Mouse (Mus musculus): ENCODE measurements around the gene Emx2.

Emx2 gene

GRCm38 (mm10) chr19:59457951-59458742 is at the start of gene Emx2:
Gene Emx2, plus strand, starts transcription at chr19:59458372.
- DNase-seq (ENCODE audit: low spot score), result peak; percentile 82

GRCm38 (mm10) chr19:59414128-59414527 is 44.0 kb upstream of the Emx2 start:
- no peak for DNase-seq (ENCODE audit: low spot score)

- DNase-seq (ENCODE audit: low spot score), result peak; percentile 93
These were observed 40.1 kb upstream of the Emx2 start for GRCm38 (mm10) chr19:59418024-59418423.

DNA sequence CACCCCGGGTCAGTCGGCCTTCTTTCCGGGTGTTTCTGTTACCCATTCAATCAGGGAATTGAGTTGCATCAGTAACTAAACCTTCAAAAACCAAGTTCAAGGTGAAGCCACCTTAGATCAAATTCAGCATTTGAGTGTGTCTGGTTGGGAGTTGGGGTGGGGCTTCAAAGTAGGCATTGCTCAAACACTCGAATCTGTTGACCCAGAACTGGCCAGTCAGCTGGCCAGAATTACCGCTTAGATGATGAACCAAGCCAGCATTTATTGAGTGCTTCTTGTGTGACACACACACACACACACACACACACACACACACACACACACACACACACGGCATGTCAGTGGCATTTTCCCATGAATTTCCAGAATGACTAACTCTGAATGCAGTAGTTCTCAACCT is 39.5 kb upstream of the Emx2 start:
- DNase-seq (ENCODE audit: low spot score), result no peak

DNA sequence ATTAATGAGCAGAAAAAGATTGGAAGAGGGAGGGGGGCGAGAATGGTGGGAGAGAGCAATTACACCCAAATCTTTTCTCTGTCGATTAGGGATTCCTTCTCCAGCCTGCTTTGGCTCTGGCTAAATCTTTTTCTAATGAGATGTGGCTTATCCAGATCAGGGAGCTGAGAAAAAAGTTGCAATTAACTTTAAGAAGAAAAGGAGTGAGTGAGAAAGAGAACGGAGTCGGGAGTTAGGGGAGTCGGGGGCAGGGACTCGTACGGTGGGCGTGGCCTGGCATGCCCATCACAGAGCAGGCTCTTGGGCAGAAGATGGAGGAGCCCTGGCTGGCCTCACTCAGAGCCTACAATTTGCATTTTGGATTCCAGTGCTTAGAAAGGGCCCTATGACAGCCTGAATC is 35.8 kb upstream of the Emx2 start:
- no peak for DNase-seq (ENCODE audit: low spot score)

GRCm38 (mm10) chr19:59423685-59424084 is 34.5 kb upstream of the Emx2 start:
- no peak for DNase-seq (ENCODE audit: low spot score)

- DNase-seq (ENCODE audit: low spot score), result no peak
These were observed 33.2 kb upstream of the Emx2 start for GRCm38 (mm10) chr19:59424975-59425374.

DNA sequence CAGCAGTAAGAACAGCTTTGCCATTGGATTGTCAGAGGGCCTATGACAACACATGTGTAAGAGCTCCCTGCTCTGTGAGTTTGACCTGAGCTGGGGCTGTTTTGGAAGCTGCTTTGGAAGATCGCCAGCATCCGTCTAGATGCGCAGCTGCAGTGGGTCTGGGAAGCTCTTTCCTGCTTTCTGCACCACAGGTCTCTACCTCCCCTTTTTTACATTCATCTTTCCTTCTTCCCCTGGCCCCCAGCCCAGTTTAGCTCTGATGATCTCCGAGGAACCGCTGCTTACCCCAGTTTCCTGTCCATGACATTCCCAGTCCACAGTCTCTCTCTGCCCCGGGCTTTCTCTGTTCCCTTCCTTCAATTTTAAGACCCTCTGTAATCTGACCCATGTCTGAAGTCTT is 25.9 kb upstream of the Emx2 start:
- no peak for DNase-seq (ENCODE audit: low spot score)

DNA sequence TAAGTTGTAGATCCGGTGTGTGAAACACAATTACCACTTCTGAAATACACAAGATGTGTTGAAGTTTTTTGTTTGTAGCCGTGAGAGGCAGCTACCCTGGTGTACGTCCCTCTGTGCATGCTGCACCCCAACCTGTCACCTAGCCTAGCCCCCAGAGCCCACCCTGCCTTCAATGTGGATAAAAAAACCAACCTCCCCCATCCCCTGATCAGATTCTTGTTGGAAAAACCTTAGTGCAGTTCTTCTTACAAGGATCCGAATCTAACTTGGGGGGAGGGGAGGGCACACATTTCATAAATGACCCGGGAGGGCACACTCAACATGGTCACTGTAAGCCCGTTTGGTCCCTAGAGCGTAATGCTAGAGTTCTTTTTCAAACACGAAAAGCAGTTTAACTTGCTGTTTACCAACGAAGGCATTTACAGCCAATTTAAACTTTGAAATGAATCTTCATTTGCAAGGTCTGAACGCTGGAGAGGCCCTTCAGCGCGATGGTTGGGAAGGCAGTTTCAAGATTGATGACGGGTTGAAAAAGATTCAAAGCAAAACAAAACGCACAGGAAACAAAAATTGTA is 7.5 kb upstream of the Emx2 start:
- DNase-seq (ENCODE audit: low spot score), result no peak

DNA sequence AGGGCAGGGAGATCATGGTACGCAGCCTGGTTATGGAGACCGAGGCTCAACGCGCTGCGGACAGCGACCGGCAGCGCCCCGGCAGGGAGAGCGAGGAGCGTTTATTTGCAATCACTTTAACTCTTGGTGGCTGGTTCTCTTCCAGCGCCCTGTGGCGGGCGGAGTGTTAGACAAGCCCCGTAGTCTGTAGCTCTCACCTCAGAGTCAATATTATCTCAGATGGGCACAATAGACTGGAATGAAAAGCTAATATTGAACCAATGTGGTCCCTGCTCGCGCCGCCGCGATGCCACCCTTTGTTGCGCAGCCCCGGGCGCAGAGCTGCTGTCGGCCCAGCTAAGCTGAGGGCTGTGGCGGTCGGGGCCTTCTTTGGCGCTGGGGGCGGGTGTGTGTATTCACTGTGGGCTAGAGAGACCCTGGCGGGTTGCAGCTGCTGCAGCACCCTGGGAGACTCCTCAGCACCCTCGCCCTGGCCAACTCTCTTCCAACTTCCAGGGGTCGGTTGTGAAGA is 6.7 kb upstream of the Emx2 start:
- DNase-seq (ENCODE audit: low spot score), result no peak

GRCm38 (mm10) chr19:59452321-59452720 is 5.9 kb upstream of the Emx2 start:
- no peak for DNase-seq (ENCODE audit: low spot score)

DNA sequence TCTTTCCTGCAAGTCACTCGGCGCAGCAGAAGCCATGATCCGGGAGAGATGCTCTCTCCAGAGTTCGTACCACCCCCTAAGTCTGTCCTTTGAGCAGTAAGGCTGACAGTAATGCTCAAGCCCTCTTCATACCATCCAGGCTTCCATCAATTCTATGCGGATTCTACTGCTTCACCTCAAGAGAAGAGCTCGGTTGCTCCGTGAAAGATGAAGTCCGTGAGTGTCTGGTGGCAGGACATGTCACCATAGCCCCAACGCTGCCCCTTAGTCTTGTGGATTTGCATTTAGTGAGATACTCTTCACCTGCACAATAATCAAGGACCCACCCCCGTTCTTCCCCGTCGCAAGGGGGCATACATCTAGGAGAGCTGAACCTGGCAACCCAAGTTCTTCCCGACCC is 4.6 kb upstream of the Emx2 start:
- DNase-seq (ENCODE audit: low spot score), result no peak

DNA sequence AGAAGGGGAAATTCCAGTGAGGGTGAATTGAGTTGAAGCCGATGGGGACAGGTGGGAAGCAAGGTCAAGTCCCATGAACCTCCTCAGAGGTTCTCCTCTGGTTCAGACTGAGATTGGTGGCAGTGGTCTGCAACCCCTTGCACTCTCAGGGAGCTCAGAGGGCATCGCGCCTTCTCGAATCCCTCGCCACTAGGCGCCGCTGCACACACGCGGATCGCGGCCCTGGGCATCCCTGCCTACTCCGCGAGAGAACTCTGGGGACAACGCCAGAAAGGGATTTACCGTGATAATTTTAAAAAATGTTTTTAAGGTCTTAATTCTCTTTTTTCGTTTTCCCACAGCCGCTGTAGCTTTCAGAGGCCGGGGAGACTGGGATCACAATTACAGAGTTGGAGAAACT is 4.0 kb upstream of the Emx2 start:
- DNase-seq (ENCODE audit: low spot score), result peak; percentile 76

DNA sequence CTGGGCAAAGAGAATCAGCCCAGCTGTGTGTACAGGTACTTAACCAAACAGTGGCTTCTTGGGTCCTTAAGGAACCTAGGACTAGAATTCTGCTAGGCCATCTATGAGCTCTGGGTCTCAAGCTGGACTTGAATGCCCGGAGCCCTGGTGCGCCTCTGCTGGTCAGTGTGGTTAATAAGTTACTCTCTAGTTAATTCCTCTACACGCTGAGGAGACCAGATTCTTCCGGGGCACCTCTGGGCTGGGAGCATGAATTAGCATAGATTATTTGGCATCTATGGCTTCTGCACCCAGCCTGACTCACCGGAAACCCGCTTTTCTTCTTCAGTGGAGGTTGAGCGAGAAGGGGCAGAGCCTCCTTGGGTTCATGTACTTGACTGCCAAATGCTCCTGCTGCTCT is 2.5 kb upstream of the Emx2 start:
- DNase-seq (ENCODE audit: low spot score), result no peak

DNA sequence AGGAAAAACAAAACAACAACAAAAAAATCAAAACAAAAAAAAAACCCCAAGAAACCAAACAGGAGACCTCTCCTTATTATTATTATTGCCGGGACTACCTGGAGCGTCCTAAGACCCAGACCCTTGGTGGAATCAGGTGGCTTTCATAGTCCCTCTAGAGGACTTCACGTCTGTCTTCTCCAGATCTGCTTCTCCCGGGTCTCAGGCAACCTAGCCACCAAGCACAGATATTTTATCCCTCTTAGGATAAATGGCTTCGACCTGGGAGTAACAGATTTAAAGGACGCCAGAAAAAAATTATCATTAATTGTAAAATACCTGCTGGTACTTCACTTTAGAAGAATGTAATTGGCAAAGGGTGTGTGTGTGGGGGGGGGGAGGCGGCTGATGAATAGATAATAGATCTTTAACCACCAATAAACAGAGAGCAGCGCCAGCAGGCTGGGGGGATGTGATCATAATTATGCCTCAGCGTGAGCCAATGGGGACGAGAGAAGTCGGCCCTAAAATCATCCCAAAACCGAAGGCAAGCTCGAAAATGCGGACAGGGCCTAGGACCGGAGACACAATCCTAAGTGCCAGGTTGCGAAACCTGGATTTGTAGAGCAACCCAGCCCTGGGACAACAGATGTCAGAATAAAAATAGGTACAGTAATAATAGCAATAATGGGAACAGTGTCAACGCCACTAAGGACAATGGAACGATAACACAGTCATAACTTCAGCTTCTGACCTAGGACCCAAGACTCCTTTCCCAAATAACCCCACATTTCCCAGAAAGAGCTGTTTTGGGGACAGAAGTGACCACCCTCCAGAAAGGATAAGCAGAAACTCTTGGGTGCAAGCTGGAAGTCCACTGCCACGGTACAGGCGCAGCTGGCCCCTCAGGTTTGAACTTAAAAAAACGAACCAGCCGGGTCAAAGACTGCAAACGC is 894 bp upstream of the Emx2 start:
- DNase-seq (ENCODE audit: low spot score), result peak; percentile 81

DNA sequence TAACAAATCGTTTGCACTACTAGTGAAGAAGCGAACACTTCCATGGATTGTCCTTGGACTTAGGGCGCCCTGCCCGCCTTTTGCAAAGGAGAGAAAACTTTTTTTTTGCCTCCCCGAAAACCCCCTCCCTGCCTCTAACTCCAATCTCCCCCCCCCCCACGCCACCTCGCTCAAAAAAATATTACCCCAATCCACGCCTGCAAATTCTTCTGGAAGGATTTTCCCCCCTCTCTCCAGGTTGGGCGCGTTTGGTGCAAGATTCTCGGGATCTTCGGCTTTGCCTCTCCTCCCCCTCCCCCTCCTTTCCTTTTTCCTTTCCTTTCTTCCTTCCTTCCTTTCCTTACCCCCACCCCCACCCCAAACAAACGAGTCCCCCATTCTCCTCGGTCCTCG is 567 bp downstream of the Emx2 start:
- no peak for DNase-seq (ENCODE audit: low spot score)

DNA sequence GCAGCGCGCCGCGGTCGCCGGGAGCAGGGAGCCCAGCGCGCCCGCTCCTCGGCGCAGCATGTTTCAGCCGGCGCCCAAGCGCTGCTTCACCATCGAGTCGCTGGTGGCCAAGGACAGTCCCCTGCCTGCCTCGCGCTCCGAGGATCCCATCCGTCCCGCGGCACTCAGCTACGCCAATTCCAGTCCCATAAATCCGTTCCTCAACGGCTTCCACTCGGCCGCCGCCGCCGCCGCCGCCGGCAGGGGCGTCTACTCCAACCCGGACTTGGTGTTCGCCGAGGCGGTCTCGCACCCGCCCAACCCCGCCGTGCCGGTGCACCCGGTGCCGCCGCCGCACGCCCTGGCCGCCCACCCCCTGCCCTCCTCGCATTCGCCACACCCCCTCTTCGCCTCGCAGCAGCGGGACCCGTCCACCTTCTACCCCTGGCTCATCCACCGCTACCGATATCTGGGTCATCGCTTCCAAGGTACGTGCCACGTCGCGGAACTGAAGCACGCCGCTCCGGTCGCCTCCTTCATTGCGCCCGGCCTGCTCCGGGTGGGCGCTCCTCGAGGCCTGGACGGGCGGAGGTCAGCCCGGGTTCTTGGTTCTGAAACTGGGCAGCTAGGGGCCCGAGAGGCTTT is 1.1 kb downstream of the Emx2 start:
- DNase-seq (ENCODE audit: low spot score), result peak; percentile 25

DNA sequence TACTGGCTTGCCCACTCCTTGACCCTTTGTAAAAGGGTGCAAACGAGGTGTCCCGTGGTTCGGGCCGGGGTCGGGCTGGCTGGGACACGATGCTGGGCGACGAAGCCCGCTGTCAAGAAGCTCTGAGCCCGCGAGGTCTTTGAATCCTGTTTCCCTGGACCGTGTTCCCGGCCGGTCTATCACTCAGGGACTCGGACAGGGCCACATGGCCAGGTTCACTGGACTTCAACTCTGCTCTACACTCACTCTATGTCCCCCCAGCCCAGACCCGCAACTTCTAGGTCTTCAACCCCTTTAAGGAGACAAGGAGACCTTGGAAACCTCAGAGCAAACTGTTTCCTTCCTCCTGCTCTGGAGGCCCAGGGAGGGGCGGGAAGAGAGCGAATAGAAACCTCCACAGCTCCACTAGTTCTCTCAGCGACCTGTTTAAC is 1.7 kb downstream of the Emx2 start:
- peak; percentile 17 for DNase-seq (ENCODE audit: low spot score)

DNA sequence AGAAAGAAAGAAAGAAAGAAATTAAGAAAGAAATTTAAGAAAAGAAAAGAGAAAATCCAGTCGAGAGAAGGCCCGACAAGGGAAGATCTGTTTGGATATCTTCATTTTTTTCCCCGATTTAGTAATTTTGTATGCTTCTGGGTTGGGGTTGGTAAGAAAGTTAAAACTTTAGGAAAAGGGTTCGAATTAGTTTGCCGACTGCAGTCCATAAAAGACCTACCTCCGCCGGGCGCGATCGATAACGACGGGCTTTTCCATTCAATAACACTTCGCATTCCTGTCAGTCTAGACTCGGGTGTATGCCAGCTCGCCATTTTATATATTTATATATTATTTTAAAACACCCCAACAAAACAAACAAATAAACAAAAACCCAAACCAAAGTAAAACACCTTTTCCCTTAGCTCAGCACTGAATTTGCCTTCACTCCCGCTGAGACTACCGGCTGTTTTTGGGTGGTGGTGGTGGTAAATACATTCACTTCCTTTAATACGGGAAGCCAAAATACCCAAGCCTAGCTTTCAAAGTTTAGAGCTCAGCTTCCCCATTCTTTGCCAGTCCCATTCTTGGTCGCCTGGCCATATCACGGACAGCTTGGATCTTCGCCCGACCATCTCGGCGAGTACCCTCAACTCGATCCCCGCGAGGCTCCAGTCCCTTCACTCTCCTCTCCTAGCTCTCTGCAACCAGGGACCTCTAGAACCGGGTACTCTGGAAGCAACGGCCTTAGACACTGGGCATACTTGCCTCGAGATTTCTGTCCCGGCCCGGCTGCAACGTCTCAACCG is 2.4 kb downstream of the Emx2 start:
- no peak for DNase-seq (ENCODE audit: low spot score)

DNA sequence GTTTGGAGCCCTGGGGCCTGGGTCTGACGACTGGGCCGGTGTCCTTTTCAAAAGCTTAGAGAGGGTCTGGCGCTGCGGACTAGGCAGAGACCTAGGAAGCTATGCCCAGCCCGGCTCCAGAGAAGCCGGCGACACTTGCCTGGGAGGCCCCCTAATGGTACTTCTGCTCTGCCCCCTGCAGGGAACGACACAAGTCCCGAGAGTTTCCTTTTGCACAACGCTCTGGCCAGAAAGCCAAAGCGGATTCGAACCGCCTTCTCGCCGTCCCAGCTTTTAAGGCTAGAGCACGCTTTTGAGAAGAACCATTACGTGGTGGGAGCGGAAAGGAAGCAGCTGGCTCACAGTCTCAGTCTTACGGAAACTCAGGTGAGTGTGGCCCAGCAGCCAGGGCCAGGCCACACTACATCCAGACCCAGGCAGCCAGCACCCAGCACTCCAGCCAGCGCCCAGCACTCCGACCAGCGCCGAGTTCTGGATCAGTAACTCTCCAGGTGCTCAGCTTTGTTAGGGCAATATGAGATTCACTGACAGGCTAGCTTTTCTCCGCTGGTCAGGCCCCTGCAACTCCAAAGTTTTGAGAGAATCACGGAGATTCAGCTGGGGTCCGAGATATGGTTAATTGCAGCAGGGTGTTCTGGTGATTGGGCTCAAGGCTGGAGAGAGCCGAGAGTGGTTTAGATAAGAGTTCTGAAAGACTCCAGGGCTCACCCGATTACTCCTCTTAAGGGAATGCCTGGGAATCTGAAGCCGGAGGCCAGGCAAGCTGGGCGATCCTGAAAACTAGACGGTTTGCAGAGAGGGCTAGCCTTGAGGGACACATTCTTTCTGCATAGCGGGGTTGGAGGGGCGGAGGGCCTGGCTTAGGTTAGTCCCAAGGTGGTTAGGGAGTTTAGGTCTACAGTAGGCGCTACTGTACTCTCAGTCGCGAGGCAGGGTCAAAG is 3.6 kb downstream of the Emx2 start:
- no peak for DNase-seq (ENCODE audit: low spot score)
